Mouse (Mus musculus) heart, embryonic 15.5 days (tissue): ENCODE measurements around the gene Stambpl1. TPM values are rescaled to one million over a fixed set of nuclear protein-coding genes. Genes with fewer than 3 reads are reported as not detected.

Experiments used
- ATAC-seq: fragments of 200-750 bp; cut with Nextera tagmentation; replicated peaks from 2 replicates; pipeline ENCODE4 v1.8.0; 2017; ENCODE audit warnings: low read depth, moderate TSS enrichment; ENCODE audit not compliant: insufficient number of reproducible peaks, insufficient read depth, low FRiP score
- H3K27ac ChIP-seq: fragments of 300-500 bp; sonication (generic); 2 replicates; pipeline ENCODE4 v1.5.1; 2015; ENCODE audit warnings: mild to moderate bottlenecking, inconsistent platforms
- H3K27me3 ChIP-seq: fragments of 300-500 bp; sonication (generic); 2 replicates; pipeline ENCODE4 v1.6.1; 2015; ENCODE audit warnings: inconsistent platforms
- H3K36me3 ChIP-seq: fragments of 300-500 bp; sonication (generic); 2 replicates; pipeline ENCODE4 v1.6.1; 2015; ENCODE audit warnings: mild to moderate bottlenecking, inconsistent platforms
- H3K4me1 ChIP-seq: fragments of 300-500 bp; sonication (generic); replicated peaks from 2 replicates; pipeline ENCODE4 v1.6.1; 2015; ENCODE audit warnings: inconsistent platforms
- H3K4me2 ChIP-seq: fragments of 300-500 bp; sonication (generic); 2 replicates; pipeline ENCODE4 v1.6.1; 2015; ENCODE audit warnings: inconsistent platforms, mild to moderate bottlenecking, moderate library complexity
- H3K4me3 ChIP-seq: fragments of 300-500 bp; sonication (generic); 2 replicates; pipeline ENCODE4 v1.5.1; 2015; ENCODE audit warnings: mild to moderate bottlenecking, inconsistent platforms
- H3K9ac ChIP-seq: fragments of 300-500 bp; sonication (generic); 2 replicates; pipeline ENCODE4 v1.6.1; 2015; ENCODE audit warnings: mild to moderate bottlenecking, inconsistent platforms
- H3K9me3 ChIP-seq: fragments of 300-500 bp; sonication (generic); replicated peaks from 2 replicates; pipeline ENCODE4 v1.6.1; 2016; ENCODE audit warnings: inconsistent platforms
- WGBS: fragments of 180-500 bp; shearing (Covaris S2); methylation state at CpG from one replicate; pipeline ENCODE4 v1.1.7; 2015; ENCODE audit warnings: mixed read lengths; 5-methylcytosine and 5-hydroxymethylcytosine counted together
- polyA plus RNA-seq: library from polyadenylated mRNA; unstranded; fragments of >200 nt; fragmentation: Nextera tagmentation; extraction: Ambion mirVana; gene quantifications from 2 replicates; pipeline ENCODE4 v1.2.1, GENCODE M21; 2015

Gene Stambpl1
- polyA plus RNA-seq, 1 experiment from 2014 or later: 7.6 TPM

GRCm38 (mm10) chr19:34287656-34288415 is 95.8 kb downstream of the Stambpl1 start:
- WGBS: 72% methylated on average over 13 of the region's 13 CpGs
- ATAC-seq: no peak
- H3K9ac ChIP-seq: no peak overlapping the region

GRCm38 (mm10) chr19:34288696-34289095 is 96.7 kb downstream of the Stambpl1 start:
- peaks cover 18% of the 10 kb centered on the region for H3K4me1 ChIP-seq
- H3K9ac ChIP-seq: no peak overlapping the region
- no peak overlapping the region for H3K4me3 ChIP-seq
- no peak overlapping the region for H3K27ac ChIP-seq
- no peak for ATAC-seq
- no peaks in the 10 kb centered on the region for H3K9me3 ChIP-seq
- H3K36me3 ChIP-seq: no peaks in the 10 kb centered on the region
- peaks cover 7% of the 10 kb centered on the region; the same call in 1 of the 2 replicates for H3K27me3 ChIP-seq
- 88% methylated on average over 1 of the region's 1 CpGs for WGBS
- no peak overlapping the region for H3K4me2 ChIP-seq

More at GRCm38 (mm10) chr19:34287656-34288415, 95.8 kb downstream of the Stambpl1 start:
- no peak overlapping the region for H3K4me3 ChIP-seq
- no peaks in the 10 kb centered on the region for H3K9me3 ChIP-seq
- no peaks in the 10 kb centered on the region for H3K36me3 ChIP-seq
- peaks cover 18% of the 10 kb centered on the region for H3K4me1 ChIP-seq
- no peak overlapping the region for H3K27ac ChIP-seq
- H3K4me2 ChIP-seq: no peak overlapping the region
- peaks cover 7% of the 10 kb centered on the region; the same call in 1 of the 2 replicates for H3K27me3 ChIP-seq

Other genes starting within 250 kb of the Stambpl1 start
- not detected in 2 replicates for gene Lipf, start 231.0 kb upstream of the Stambpl1 start, polyA plus RNA-seq
- not detected in 2 replicates for gene Lipk, start 183.9 kb upstream of the Stambpl1 start, polyA plus RNA-seq
- not detected in 2 replicates for gene Lipn, start 124.9 kb upstream of the Stambpl1 start, polyA plus RNA-seq
- 0.06 and 0.47 TPM in 2 replicates for gene Lipm, start 91.3 kb upstream of the Stambpl1 start, polyA plus RNA-seq
- 0.10 and 1.3 TPM in 2 replicates for gene Ankrd22, start 26.2 kb upstream of the Stambpl1 start, polyA plus RNA-seq
- gene Acta2, start 63.4 kb downstream of the Stambpl1 start, polyA plus RNA-seq: 1,121 and 1,187 TPM in 2 replicates
- 5.0 and 5.5 TPM in 2 replicates for gene Fas, start 98.4 kb downstream of the Stambpl1 start, polyA plus RNA-seq